ENCODE assay signal across 1 mouse cellular context in the genomic region with DNA sequence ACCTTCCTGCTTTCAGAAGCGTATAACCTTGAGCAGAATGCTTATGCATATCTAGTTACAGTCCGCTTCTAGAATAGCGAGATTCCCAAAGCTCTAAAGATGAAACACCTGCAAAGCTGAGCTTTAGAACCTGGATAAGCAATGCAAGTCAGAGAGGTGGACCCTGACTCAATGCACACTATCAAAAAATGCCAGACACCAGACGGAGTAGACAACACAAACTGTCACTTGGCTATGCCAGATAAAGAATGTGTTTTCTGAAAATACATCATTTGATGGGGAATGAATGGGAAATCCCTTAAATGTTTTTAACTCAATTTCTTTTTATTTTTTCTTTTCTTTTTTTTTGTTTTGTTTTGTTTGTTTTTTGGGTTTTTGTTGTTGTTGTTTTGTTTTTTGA.
TF ChIP-seq lines count a peak whose summit lies in the region.

No protein-coding gene starts in this region.

TF ChIP-seq in MEL, 35 proteins besides CTCF, POLR2A, EP300 and RAD21 (continued from another document):
- TF ChIP-seq MEF2A (IDR thresholded peaks at IDR 0.05; ENCODE audit: extremely low read depth, insufficient replicate concordance, low read depth, low read length, poor library complexity, severe bottlenecking) (no peak), USF1 (IDR thresholded peaks at IDR 0.05; ENCODE audit: low read depth, low read length) (no peak), NRF1 (IDR thresholded peaks at IDR 0.05; ENCODE audit: insufficient read depth, low read depth, low read length, poor library complexity, severe bottlenecking) (no peak), E2F4 (IDR thresholded peaks at IDR 0.05; ENCODE audit: borderline replicate concordance, low read depth, low read length) (no peak), HCFC1 (IDR thresholded peaks at IDR 0.05; ENCODE audit: low read depth, low read length) (no peak), CHD1 (IDR thresholded peaks at IDR 0.05; ENCODE audit: low read depth, low read length) (no peak)
